Mouse (Mus musculus) c-Kit-positive CD71-positive TER-119-positive erythroid progenitor cells, embryonic 14.5 days (primary cell): ENCODE measurements around the gene Crlf3.
"Not testable (repeated sequence)": the region's sequence is repeated elsewhere in the genome, so short reads cannot be mapped to it uniquely, and the experiment has no call there.

Source experiments
- DNase-seq: peaks from one replicate; pipeline ENCODE4 v3.0.0-alpha.2; 2013; ENCODE audit warnings: low spot score

Crlf3 gene

GRCm38 (mm10) chr11:80066373-80066772 lies 14.4 kb downstream of the Crlf3 start:
- not testable (repeated sequence) for DNase-seq

DNA sequence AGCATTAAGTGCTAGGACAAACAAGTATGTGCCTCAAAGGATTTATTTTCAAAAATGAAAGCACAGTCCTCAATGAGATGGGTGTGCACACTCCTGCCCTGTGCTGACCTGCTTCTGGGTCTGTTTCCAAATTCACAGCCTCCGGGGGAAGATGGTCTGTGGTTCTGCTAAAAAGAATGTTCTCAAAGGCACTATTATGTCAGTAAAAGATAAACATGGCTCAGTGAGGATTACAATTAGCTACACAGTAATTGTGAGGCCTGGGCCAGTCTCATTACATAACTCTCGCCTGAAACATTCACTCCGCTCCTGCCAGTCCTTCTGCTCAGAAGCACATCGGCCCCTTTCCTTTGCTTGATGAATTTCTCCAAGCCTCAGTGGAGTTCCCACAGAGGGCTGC lies 18.6 kb downstream of the Crlf3 start:
- no peak for DNase-seq

GRCm38 (mm10) chr11:80056141-80056540 lies 24.6 kb downstream of the Crlf3 start:
- no peak for DNase-seq

GRCm38 (mm10) chr11:80054659-80055058 lies 26.1 kb downstream of the Crlf3 start:
- no peak for DNase-seq

DNA sequence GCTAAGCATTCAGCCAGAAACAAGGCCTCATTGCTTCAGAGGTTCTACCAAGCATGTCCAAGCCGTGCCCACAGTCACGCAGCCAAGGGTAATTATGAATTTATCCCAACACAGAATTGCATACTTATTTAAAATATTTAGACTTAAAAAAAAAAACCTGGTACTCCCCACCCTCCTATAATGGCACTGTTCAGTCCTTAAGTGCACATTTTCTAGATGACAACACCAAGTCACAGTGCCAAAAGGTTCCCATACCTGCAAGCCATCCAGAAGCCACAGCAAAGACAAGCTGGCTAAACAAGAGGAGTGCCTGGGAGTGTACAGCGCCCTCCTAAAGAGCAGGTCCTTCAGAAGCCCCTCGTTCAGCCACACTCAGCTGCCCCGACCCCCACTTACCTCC lies 27.6 kb downstream of the Crlf3 start:
- DNase-seq, result no peak

GRCm38 (mm10) chr11:80052456-80052855 lies 28.3 kb downstream of the Crlf3 start:
- no peak for DNase-seq

- no peak for DNase-seq
Measured at GRCm38 (mm10) chr11:80050088-80050487, 30.7 kb downstream of the Crlf3 start.

GRCm38 (mm10) chr11:80046856-80047255 lies 33.9 kb downstream of the Crlf3 start:
- DNase-seq, result no peak

DNA sequence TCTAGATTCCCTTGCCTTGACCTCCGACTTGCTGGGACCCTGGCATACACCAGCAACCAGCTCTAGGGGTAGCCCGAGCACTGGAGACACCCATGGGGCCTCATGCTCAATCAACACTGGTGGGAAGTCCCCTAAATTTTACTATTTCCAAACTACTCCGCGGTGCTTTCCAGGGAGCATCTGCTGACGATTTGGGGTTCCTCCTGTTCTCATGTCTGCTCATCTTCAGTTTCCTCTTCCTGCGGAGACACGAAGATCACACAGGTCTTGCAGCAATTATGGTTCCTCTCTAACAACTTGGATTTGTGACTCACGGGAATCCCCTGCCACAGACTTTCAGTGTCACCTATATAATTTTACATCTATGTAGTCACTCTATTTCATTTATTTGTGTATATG lies 37.4 kb downstream of the Crlf3 start:
- no peak for DNase-seq

DNA sequence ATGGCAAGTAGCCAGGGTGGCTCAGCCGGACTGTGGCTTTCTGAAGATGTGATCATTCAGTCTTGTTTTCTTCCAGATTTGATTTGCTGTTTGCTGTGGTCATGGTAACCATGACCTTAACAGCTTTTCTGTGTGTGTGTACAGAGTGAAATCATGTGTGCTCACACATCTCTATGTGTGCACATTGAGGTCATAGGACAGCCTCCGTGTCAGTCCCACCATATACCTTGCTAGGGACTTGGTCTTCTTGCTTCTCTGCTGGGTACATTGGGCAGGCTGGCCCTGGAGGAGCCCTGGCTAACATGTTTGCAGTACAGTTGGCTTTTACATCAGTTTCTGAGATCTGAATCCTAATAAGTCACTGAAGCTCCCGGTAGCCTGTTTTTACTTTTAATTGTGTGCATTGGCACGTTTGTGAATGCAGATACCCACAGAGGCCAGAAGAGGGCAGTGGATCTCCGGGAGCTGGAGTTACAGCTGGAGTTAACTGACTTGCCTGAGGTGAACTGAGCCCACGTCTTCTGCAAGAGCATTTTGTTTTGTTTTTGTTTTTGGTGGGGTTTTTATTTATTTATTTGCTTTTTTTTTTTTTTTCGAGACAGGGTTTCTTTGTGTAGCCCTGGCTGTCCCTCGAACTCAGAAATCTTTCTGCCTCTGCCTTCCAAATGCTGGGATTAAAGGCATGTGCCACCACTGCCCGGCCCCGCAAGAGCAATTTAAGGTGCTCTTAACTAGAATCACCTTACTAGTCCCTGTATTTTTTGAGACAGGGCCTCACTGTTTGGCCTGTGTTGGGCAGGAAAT lies 38.0 kb downstream of the Crlf3 start:
- peak; percentile 60 for DNase-seq

GRCm38 (mm10) chr11:80037495-80037894 lies 43.3 kb downstream of the Crlf3 start:
- no peak for DNase-seq

DNA sequence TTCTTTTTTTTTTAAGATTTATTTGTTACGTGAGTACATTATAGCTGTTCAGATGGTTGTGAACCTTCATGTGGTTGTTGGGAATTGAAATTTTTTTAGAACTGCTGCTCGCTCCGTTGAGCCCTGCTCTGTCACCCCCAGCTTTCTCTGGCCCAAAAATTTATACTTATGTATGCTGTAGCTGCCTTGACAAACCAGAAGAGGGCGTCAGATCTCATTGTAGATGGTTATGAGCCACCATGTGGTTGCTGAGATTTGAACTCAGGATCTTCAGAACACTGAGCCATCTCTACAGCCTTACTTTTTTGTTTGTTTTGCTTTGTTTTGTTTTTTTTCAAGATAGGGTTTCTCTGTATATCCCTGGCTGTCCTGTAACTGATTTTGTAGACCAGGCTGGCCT lies 59.5 kb downstream of the Crlf3 start:
- DNase-seq, result no peak

- DNase-seq, result no peak
Measured at GRCm38 (mm10) chr11:80019792-80020191, 61.0 kb downstream of the Crlf3 start.

- not testable (repeated sequence) for DNase-seq
Measured at GRCm38 (mm10) chr11:80016533-80016932, 64.3 kb downstream of the Crlf3 start.
